Mouse (Mus musculus): ENCODE data around the gene 4930402H24Rik. TPM values are rescaled to one million over a fixed set of nuclear protein-coding genes. Genes with fewer than 3 reads are reported as not detected.
A peak's percentile ranks its signal among the peaks of the same experiment; 100 is the strongest.

Gene 4930402H24Rik
- polyA plus RNA-seq, 1 experiment from 2014 or later: 33.3 TPM

- H3K4me2 ChIP-seq (ENCODE audit: low read length): no peak overlapping the region
- H3K27ac ChIP-seq (ENCODE audit: low read depth): no peak overlapping the region
- no peaks in the 10 kb centered on the region for H3K27me3 ChIP-seq (replicated peaks; ENCODE audit: control insufficient read depth, insufficient read depth, low read length)
- 54% methylated on average over 5 of the region's 5 CpGs for WGBS
- no peak overlapping the region for H3K4me3 ChIP-seq (ENCODE audit: low read depth, low read length)
- DNase-seq (ENCODE audit: low spot score) (no peak), ATAC-seq (replicated peaks; ENCODE audit: low FRiP score, low TSS enrichment, low read depth) (no peak)
- no peaks in the 10 kb centered on the region for H3K36me3 ChIP-seq (ENCODE audit: control insufficient read depth, insufficient read depth, low read length)
- no peak overlapping the region for H3K9ac ChIP-seq (ENCODE audit: low read length)
- H3K4me1 ChIP-seq (replicated peaks; ENCODE audit: control insufficient read depth, insufficient read depth, low read length): no peaks in the 10 kb centered on the region
- no peaks in the 10 kb centered on the region for H3K9me3 ChIP-seq (ENCODE audit: control insufficient read depth, low read length)
Observed at GRCm38 (mm10) chr2:130919062-130919593, 12.9 kb upstream of the 4930402H24Rik start.

- Histone ChIP-seq H3K4me2 (ENCODE audit: low read length) (no peak overlapping the region), H3K27ac (ENCODE audit: low read depth) (no peak overlapping the region), H3K4me3 (ENCODE audit: low read depth, low read length) (no peak overlapping the region), H3K27me3 (replicated peaks; ENCODE audit: control insufficient read depth, insufficient read depth, low read length) (no peaks in the 10 kb centered on the region), H3K9me3 (ENCODE audit: control insufficient read depth, low read length) (no peaks in the 10 kb centered on the region), H3K4me1 (replicated peaks; ENCODE audit: control insufficient read depth, insufficient read depth, low read length) (no peaks in the 10 kb centered on the region), H3K9ac (ENCODE audit: low read length) (no peak overlapping the region), H3K36me3 (ENCODE audit: control insufficient read depth, insufficient read depth, low read length) (no peaks in the 10 kb centered on the region)
- 83% methylated on average over 1 of the region's 1 CpGs for WGBS
- ATAC-seq (replicated peaks; ENCODE audit: low FRiP score, low TSS enrichment, low read depth) (no peak), DNase-seq (ENCODE audit: low spot score) (no peak)
Observed at GRCm38 (mm10) chr2:130917686-130918085, 11.5 kb upstream of the 4930402H24Rik start.

GRCm38 (mm10) chr2:130916521-130917147, 10.4 kb upstream of the 4930402H24Rik start:
- Histone ChIP-seq H3K36me3 (ENCODE audit: control insufficient read depth, insufficient read depth, low read length) (no peaks in the 10 kb centered on the region), H3K27me3 (replicated peaks; ENCODE audit: control insufficient read depth, insufficient read depth, low read length) (no peaks in the 10 kb centered on the region), H3K9me3 (ENCODE audit: control insufficient read depth, low read length) (no peaks in the 10 kb centered on the region), H3K27ac (ENCODE audit: low read depth) (no peak overlapping the region), H3K4me1 (replicated peaks; ENCODE audit: control insufficient read depth, insufficient read depth, low read length) (no peaks in the 10 kb centered on the region), H3K4me2 (ENCODE audit: low read length) (no peak overlapping the region), H3K4me3 (ENCODE audit: low read depth, low read length) (no peak overlapping the region), H3K9ac (ENCODE audit: low read length) (no peak overlapping the region)
- ATAC-seq (replicated peaks; ENCODE audit: low FRiP score, low TSS enrichment, low read depth) (no peak), DNase-seq (ENCODE audit: low spot score) (no peak)
- WGBS: 31% methylated on average over 3 of the region's 3 CpGs

GRCm38 (mm10) chr2:130914873-130915272, 8.7 kb upstream of the 4930402H24Rik start:
- no peak overlapping the region for H3K4me3 ChIP-seq (ENCODE audit: low read depth, low read length)
- H3K36me3 ChIP-seq (ENCODE audit: control insufficient read depth, insufficient read depth, low read length): no peaks in the 10 kb centered on the region
- no peaks in the 10 kb centered on the region for H3K27me3 ChIP-seq (replicated peaks; ENCODE audit: control insufficient read depth, insufficient read depth, low read length)
- 0 out of 2 replicates have a peak, but pooled peaks have one; percentile 23 for ATAC-seq (replicated peaks; ENCODE audit: low FRiP score, low TSS enrichment, low read depth)
- no peak overlapping the region for H3K27ac ChIP-seq (ENCODE audit: low read depth)
- no peak overlapping the region for H3K4me2 ChIP-seq (ENCODE audit: low read length)
- H3K9me3 ChIP-seq (ENCODE audit: control insufficient read depth, low read length): no peaks in the 10 kb centered on the region
- H3K4me1 ChIP-seq (replicated peaks; ENCODE audit: control insufficient read depth, insufficient read depth, low read length): no peaks in the 10 kb centered on the region
- no peak for DNase-seq (ENCODE audit: low spot score)
- 72% methylated on average over 1 of the region's 1 CpGs for WGBS
- H3K9ac ChIP-seq (ENCODE audit: low read length): no peak overlapping the region

- Histone ChIP-seq H3K4me1 (replicated peaks; ENCODE audit: control insufficient read depth, insufficient read depth, low read length) (peaks cover 10% of the 10 kb centered on the region), H3K9ac (ENCODE audit: low read length) (no peak overlapping the region), H3K27ac (ENCODE audit: low read depth) (no peak overlapping the region), H3K9me3 (ENCODE audit: control insufficient read depth, low read length) (no peaks in the 10 kb centered on the region), H3K36me3 (ENCODE audit: control insufficient read depth, insufficient read depth, low read length) (no peaks in the 10 kb centered on the region), H3K27me3 (replicated peaks; ENCODE audit: control insufficient read depth, insufficient read depth, low read length) (no peaks in the 10 kb centered on the region), H3K4me3 (ENCODE audit: low read depth, low read length) (no peak overlapping the region), H3K4me2 (ENCODE audit: low read length) (no peak overlapping the region)
- 47% methylated on average over 1 of the region's 1 CpGs for WGBS
- no peak for ATAC-seq (replicated peaks; ENCODE audit: low FRiP score, low TSS enrichment, low read depth)
- DNase-seq (ENCODE audit: low spot score): no peak
Observed at GRCm38 (mm10) chr2:130911691-130912090, 5.5 kb upstream of the 4930402H24Rik start.

- H3K9me3 ChIP-seq (ENCODE audit: control insufficient read depth, low read length): no peaks in the 10 kb centered on the region
- H3K9ac ChIP-seq (ENCODE audit: low read length): peak overlapping the region; percentile 71
- ATAC-seq (replicated peaks; ENCODE audit: low FRiP score, low TSS enrichment, low read depth): peak; percentile 56
- peak overlapping the region; percentile 78 for H3K4me2 ChIP-seq (ENCODE audit: low read length)
- peak overlapping the region; percentile 95 for H3K4me3 ChIP-seq (ENCODE audit: low read depth, low read length)
- H3K27me3 ChIP-seq (replicated peaks; ENCODE audit: control insufficient read depth, insufficient read depth, low read length): no peaks in the 10 kb centered on the region
- peak; percentile 64 for DNase-seq (ENCODE audit: low spot score)
- no peaks in the 10 kb centered on the region for H3K36me3 ChIP-seq (ENCODE audit: control insufficient read depth, insufficient read depth, low read length)
- H3K4me1 ChIP-seq (replicated peaks; ENCODE audit: control insufficient read depth, insufficient read depth, low read length): peaks cover 14% of the 10 kb centered on the region
- H3K27ac ChIP-seq (ENCODE audit: low read depth): no peak overlapping the region; the same call in 1 of the 2 replicates
- WGBS: under 1% methylated on average over 43 of the region's 58 CpGs
Observed at GRCm38 (mm10) chr2:130906584-130907315, 544 bp upstream of the 4930402H24Rik start.

GRCm38 (mm10) chr2:130898783-130899182, 7.4 kb downstream of the 4930402H24Rik start:
- Histone ChIP-seq H3K4me1 (replicated peaks; ENCODE audit: control insufficient read depth, insufficient read depth, low read length) (0 out of 2 replicates have a peak, but pooled peaks cover 3% of the 10 kb centered on the region), H3K36me3 (ENCODE audit: control insufficient read depth, insufficient read depth, low read length) (no peaks in the 10 kb centered on the region), H3K27me3 (replicated peaks; ENCODE audit: control insufficient read depth, insufficient read depth, low read length) (no peaks in the 10 kb centered on the region), H3K4me3 (ENCODE audit: low read depth, low read length) (no peak overlapping the region), H3K4me2 (ENCODE audit: low read length) (no peak overlapping the region), H3K9ac (ENCODE audit: low read length) (no peak overlapping the region), H3K9me3 (ENCODE audit: control insufficient read depth, low read length) (no peaks in the 10 kb centered on the region), H3K27ac (ENCODE audit: low read depth) (no peak overlapping the region)
- 74% methylated on average over 2 of the region's 2 CpGs for WGBS
- ATAC-seq (replicated peaks; ENCODE audit: low FRiP score, low TSS enrichment, low read depth): no peak
- no peak for DNase-seq (ENCODE audit: low spot score)

GRCm38 (mm10) chr2:130897856-130898255, 8.3 kb downstream of the 4930402H24Rik start:
- H3K36me3 ChIP-seq (ENCODE audit: control insufficient read depth, insufficient read depth, low read length): no peaks in the 10 kb centered on the region
- no peak for ATAC-seq (replicated peaks; ENCODE audit: low FRiP score, low TSS enrichment, low read depth)
- no peak for DNase-seq (ENCODE audit: low spot score)
- no peak overlapping the region for H3K9ac ChIP-seq (ENCODE audit: low read length)
- WGBS: 76% methylated on average over 2 of the region's 2 CpGs
- H3K9me3 ChIP-seq (ENCODE audit: control insufficient read depth, low read length): no peaks in the 10 kb centered on the region
- H3K27ac ChIP-seq (ENCODE audit: low read depth): no peak overlapping the region
- H3K4me1 ChIP-seq (replicated peaks; ENCODE audit: control insufficient read depth, insufficient read depth, low read length): 0 out of 2 replicates have a peak, but pooled peaks cover 3% of the 10 kb centered on the region
- no peaks in the 10 kb centered on the region for H3K27me3 ChIP-seq (replicated peaks; ENCODE audit: control insufficient read depth, insufficient read depth, low read length)
- H3K4me3 ChIP-seq (ENCODE audit: low read depth, low read length): no peak overlapping the region
- H3K4me2 ChIP-seq (ENCODE audit: low read length): no peak overlapping the region

Measured in intestine, embryonic 14.5 days (tissue).